Mouse (Mus musculus): ENCODE results near the gene Wfdc17. TPM values are rescaled to one million over a fixed set of nuclear protein-coding genes. Genes with fewer than 3 reads are reported as not detected.

Wfdc17 gene
- total and polyA plus RNA-seq, 2 experiments from 2014 or later = not detected

- Histone ChIP-seq H3K4me2 (ENCODE audit: low read depth) (no peak overlapping the region), H3K27me3 (ENCODE audit: insufficient read depth, low read length) (no peaks in the 10 kb centered on the region; the same call in 1 of the 2 replicates), H3K9me3 (ENCODE audit: low read length) (no peaks in the 10 kb centered on the region), H3K4me3 (ENCODE audit: low read depth, low read length) (no peak overlapping the region), H3K27ac (ENCODE audit: low read depth, low read length) (no peak overlapping the region), H3K36me3 (ENCODE audit: insufficient read depth) (no peaks in the 10 kb centered on the region), H3K9ac (no peak overlapping the region), H3K4me1 (ENCODE audit: insufficient read depth) (no peaks in the 10 kb centered on the region)
- ATAC-seq = no peak
- WGBS = 74% methylated on average over 3 of the region's 3 CpGs
- TF ChIP-seq CTCF (IDR thresholded peaks at IDR 0.05; ENCODE audit: low read depth) = no peak
- no peak for DNase-seq
These were observed 33.3 kb downstream of the Wfdc17 start for GRCm38 (mm10) chr11:83737109-83737558.

- 25% methylated on average over 5 of the region's 5 CpGs for WGBS
- ATAC-seq (peak; percentile 53; the same call in 1 of the 2 replicates), DNase-seq (peak; percentile 87)
- Histone ChIP-seq H3K36me3 (ENCODE audit: insufficient read depth) (no peaks in the 10 kb centered on the region), H3K4me2 (ENCODE audit: low read depth) (no peak overlapping the region), H3K27ac (ENCODE audit: low read depth, low read length) (no peak overlapping the region), H3K4me1 (ENCODE audit: insufficient read depth) (no peaks in the 10 kb centered on the region), H3K4me3 (ENCODE audit: low read depth, low read length) (no peak overlapping the region), H3K9ac (no peak overlapping the region), H3K9me3 (ENCODE audit: low read length) (no peaks in the 10 kb centered on the region), H3K27me3 (ENCODE audit: insufficient read depth, low read length) (peaks cover 6% of the 10 kb centered on the region; the same call in 1 of the 2 replicates)
- peak; percentile 94 for TF ChIP-seq CTCF (IDR thresholded peaks at IDR 0.05; ENCODE audit: low read depth)
These were observed 35.5 kb downstream of the Wfdc17 start for GRCm38 (mm10) chr11:83739241-83739640.

- H3K9me3 ChIP-seq (ENCODE audit: low read length) = no peaks in the 10 kb centered on the region
- DNase-seq (no peak), ATAC-seq (no peak)
- 83% methylated on average over 4 of the region's 4 CpGs for WGBS
- no peak for TF ChIP-seq CTCF (IDR thresholded peaks at IDR 0.05; ENCODE audit: low read depth)
- no peaks in the 10 kb centered on the region for H3K36me3 ChIP-seq (ENCODE audit: insufficient read depth)
- no peak overlapping the region for H3K27ac ChIP-seq (ENCODE audit: low read depth, low read length)
- H3K4me2 ChIP-seq (ENCODE audit: low read depth) = no peak overlapping the region
- no peaks in the 10 kb centered on the region for H3K4me1 ChIP-seq (ENCODE audit: insufficient read depth)
- H3K27me3 ChIP-seq (ENCODE audit: insufficient read depth, low read length) = peaks cover 8% of the 10 kb centered on the region
- no peak overlapping the region for H3K4me3 ChIP-seq (ENCODE audit: low read depth, low read length)
- no peak overlapping the region for H3K9ac ChIP-seq
These were observed 36.7 kb downstream of the Wfdc17 start for GRCm38 (mm10) chr11:83740443-83740991.

GRCm38 (mm10) chr11:83741841-83742240 is 38.0 kb downstream of the Wfdc17 start:
- Histone ChIP-seq H3K36me3 (ENCODE audit: insufficient read depth) (no peaks in the 10 kb centered on the region), H3K4me3 (ENCODE audit: low read depth, low read length) (no peak overlapping the region), H3K9me3 (ENCODE audit: low read length) (no peaks in the 10 kb centered on the region), H3K27me3 (ENCODE audit: insufficient read depth, low read length) (peaks cover 10% of the 10 kb centered on the region), H3K4me1 (ENCODE audit: insufficient read depth) (no peaks in the 10 kb centered on the region), H3K9ac (no peak overlapping the region), H3K4me2 (ENCODE audit: low read depth) (no peak overlapping the region), H3K27ac (ENCODE audit: low read depth, low read length) (no peak overlapping the region)
- DNase-seq (no peak), ATAC-seq (no peak)
- 82% methylated on average over 5 of the region's 5 CpGs for WGBS
- no peak for TF ChIP-seq CTCF (IDR thresholded peaks at IDR 0.05; ENCODE audit: low read depth)

GRCm38 (mm10) chr11:83742731-83743355 is 39.1 kb downstream of the Wfdc17 start:
- Histone ChIP-seq H3K9me3 (ENCODE audit: low read length) (no peaks in the 10 kb centered on the region), H3K4me3 (ENCODE audit: low read depth, low read length) (no peak overlapping the region), H3K27me3 (ENCODE audit: insufficient read depth, low read length) (peaks cover 15% of the 10 kb centered on the region), H3K27ac (ENCODE audit: low read depth, low read length) (no peak overlapping the region), H3K36me3 (ENCODE audit: insufficient read depth) (no peaks in the 10 kb centered on the region), H3K9ac (no peak overlapping the region), H3K4me1 (ENCODE audit: insufficient read depth) (no peaks in the 10 kb centered on the region), H3K4me2 (ENCODE audit: low read depth) (no peak overlapping the region)
- TF ChIP-seq CTCF (IDR thresholded peaks at IDR 0.05; ENCODE audit: low read depth) = no peak
- DNase-seq = no peak
- WGBS = 78% methylated on average over 9 of the region's 9 CpGs
- no peak for ATAC-seq

- Histone ChIP-seq H3K9me3 (ENCODE audit: low read length) (no peaks in the 10 kb centered on the region), H3K27ac (ENCODE audit: low read depth, low read length) (no peak overlapping the region), H3K36me3 (ENCODE audit: insufficient read depth) (no peaks in the 10 kb centered on the region), H3K9ac (no peak overlapping the region), H3K4me2 (ENCODE audit: low read depth) (no peak overlapping the region), H3K27me3 (ENCODE audit: insufficient read depth, low read length) (peaks cover 15% of the 10 kb centered on the region), H3K4me3 (ENCODE audit: low read depth, low read length) (no peak overlapping the region), H3K4me1 (ENCODE audit: insufficient read depth) (no peaks in the 10 kb centered on the region)
- WGBS = 91% methylated on average over 3 of the region's 3 CpGs
- ATAC-seq (no peak), DNase-seq (no peak)
- no peak for TF ChIP-seq CTCF (IDR thresholded peaks at IDR 0.05; ENCODE audit: low read depth)
These were observed 39.7 kb downstream of the Wfdc17 start for GRCm38 (mm10) chr11:83743525-83743924.

GRCm38 (mm10) chr11:83746152-83746551 is 42.4 kb downstream of the Wfdc17 start:
- WGBS = 76% methylated on average over 4 of the region's 4 CpGs
- H3K4me2 ChIP-seq (ENCODE audit: low read depth) = no peak overlapping the region
- H3K27me3 ChIP-seq (ENCODE audit: insufficient read depth, low read length) = peaks cover 15% of the 10 kb centered on the region
- no peak overlapping the region for H3K4me3 ChIP-seq (ENCODE audit: low read depth, low read length)
- DNase-seq = no peak
- H3K4me1 ChIP-seq (ENCODE audit: insufficient read depth) = no peaks in the 10 kb centered on the region
- TF ChIP-seq CTCF (IDR thresholded peaks at IDR 0.05; ENCODE audit: low read depth) = no peak
- no peak overlapping the region for H3K9ac ChIP-seq
- no peaks in the 10 kb centered on the region for H3K36me3 ChIP-seq (ENCODE audit: insufficient read depth)
- no peaks in the 10 kb centered on the region for H3K9me3 ChIP-seq (ENCODE audit: low read length)
- H3K27ac ChIP-seq (ENCODE audit: low read depth, low read length) = no peak overlapping the region
- ATAC-seq = no peak

All from forebrain, postnatal 0 days (tissue).